Mouse (Mus musculus) cerebellum, adult 2 months (tissue): ENCODE data around the gene Tbc1d22a. TPM values are rescaled to one million over a fixed set of nuclear protein-coding genes. Genes with fewer than 3 reads are reported as not detected.
"Not testable (repeated sequence)": the region's sequence is repeated elsewhere in the genome, so short reads cannot be mapped to it uniquely, and the experiment has no call there.

Source experiments
- DNase-seq, 2 experiments: peaks; one replicate each; pipeline ENCODE4 v3.0.0; 2021
- H3K27ac ChIP-seq: fragments of 200-500 bp; 2 replicates; pipeline ENCODE4 v1.5.1; 2012; ENCODE audit warnings: low read length, control low read depth, inconsistent platforms; ENCODE audit not compliant: insufficient read depth
- H3K27me3 ChIP-seq: fragments of 200-500 bp; 2 replicates; pipeline ENCODE4 v1.6.1; 2012; ENCODE audit warnings: inconsistent platforms, mild to moderate bottlenecking, low read length, moderate library complexity; ENCODE audit not compliant: control insufficient read depth, insufficient read depth
- H3K4me1 ChIP-seq: fragments of 200-500 bp; 2 replicates; pipeline ENCODE4 v1.6.1; 2011; ENCODE audit warnings: low read length; ENCODE audit not compliant: control insufficient read depth, insufficient read depth
- H3K4me3 ChIP-seq: fragments of 200-500 bp; replicated peaks from 2 replicates; pipeline ENCODE3; 2011; ENCODE audit warnings: mild to moderate bottlenecking, low read depth, low read length, control low read depth; ENCODE audit not compliant: insufficient read depth
- CTCF ChIP-seq: fragments of 200-500 bp; IDR thresholded peaks from 2 replicates; pipeline ENCODE4 v1.5.1; 2011; ENCODE audit warnings: low read depth, mild to moderate bottlenecking, control low read depth, low read length, moderate library complexity, borderline replicate concordance; ENCODE audit not compliant: insufficient read depth
- POLR2A ChIP-seq: fragments of 200-500 bp; IDR thresholded peaks from 2 replicates; pipeline ENCODE4 v1.6.1; 2011; ENCODE audit warnings: low read length, control low read depth, borderline replicate concordance; ENCODE audit not compliant: insufficient read depth
- WGBS: fragments of 180-500 bp; shearing (Covaris S2); methylation state at CpG from one replicate; pipeline ENCODE4 v1.1.7; 2018; 5-methylcytosine and 5-hydroxymethylcytosine counted together
- polyA plus RNA-seq: library from polyadenylated mRNA; depleted of rRNA; stranded (reverse); fragments of >200 nt; gene quantifications from 2 replicates; pipeline ENCODE4 v1.2.3, GENCODE M21; 2012

The Tbc1d22a gene
- polyA plus RNA-seq, 1 experiment, result 23.3 TPM

GRCm38 (mm10) chr15:86201696-86202330 lies 12.4 kb upstream of the Tbc1d22a start:
- no peak overlapping the region for H3K27ac ChIP-seq
- 44% methylated on average over 9 of the region's 9 CpGs for WGBS

GRCm38 (mm10) chr15:86202640-86203039 lies 11.6 kb upstream of the Tbc1d22a start:
- Histone ChIP-seq H3K27ac (no peak overlapping the region), H3K4me3 (no peak overlapping the region), H3K4me1 (peaks cover 3% of the 10 kb centered on the region; the same call in 1 of the 2 replicates), H3K27me3 (no peaks in the 10 kb centered on the region)
- TF ChIP-seq POLR2A (no peak), CTCF (no peak)
- no peak for DNase-seq
- WGBS, result 70% methylated on average over 6 of the region's 6 CpGs

More at GRCm38 (mm10) chr15:86201696-86202330, 12.4 kb upstream of the Tbc1d22a start:
- DNase-seq, result peak in 1 of 2 experiments; percentile 20
- TF ChIP-seq CTCF, result no peak
- no peak for TF ChIP-seq POLR2A
- H3K4me1 ChIP-seq, result peaks cover 3% of the 10 kb centered on the region; the same call in 1 of the 2 replicates
- H3K4me3 ChIP-seq, result no peak overlapping the region
- H3K27me3 ChIP-seq, result no peaks in the 10 kb centered on the region

GRCm38 (mm10) chr15:86203292-86203793 lies 10.9 kb upstream of the Tbc1d22a start:
- no peak for DNase-seq
- WGBS, result 76% methylated on average over 7 of the region's 7 CpGs
- peaks cover 3% of the 10 kb centered on the region; the same call in 1 of the 2 replicates for H3K4me1 ChIP-seq
- H3K4me3 ChIP-seq, result no peak overlapping the region
- H3K27me3 ChIP-seq, result no peaks in the 10 kb centered on the region
- H3K27ac ChIP-seq, result no peak overlapping the region
- TF ChIP-seq CTCF, result no peak
- TF ChIP-seq POLR2A, result no peak

- peaks cover 3% of the 10 kb centered on the region; the same call in 1 of the 2 replicates for H3K4me1 ChIP-seq
- H3K4me3 ChIP-seq, result no peak overlapping the region
- TF ChIP-seq POLR2A, result no peak
- no peak for TF ChIP-seq CTCF
- no peaks in the 10 kb centered on the region for H3K27me3 ChIP-seq
- no peak overlapping the region for H3K27ac ChIP-seq
- DNase-seq, result no peak
- 91% methylated on average over 7 of the region's 7 CpGs for WGBS
Measured at GRCm38 (mm10) chr15:86203942-86204561, 10.2 kb upstream of the Tbc1d22a start.

GRCm38 (mm10) chr15:86205300-86205699 lies 9.0 kb upstream of the Tbc1d22a start:
- WGBS, result 70% methylated on average over 2 of the region's 2 CpGs
- Histone ChIP-seq H3K27ac (no peak overlapping the region), H3K27me3 (no peaks in the 10 kb centered on the region), H3K4me3 (no peak overlapping the region), H3K4me1 (peaks cover 3% of the 10 kb centered on the region; the same call in 1 of the 2 replicates)
- TF ChIP-seq POLR2A (no peak), CTCF (peak; percentile 64)
- DNase-seq, result peak in 1 of 2 experiments; percentile 65

- Histone ChIP-seq H3K4me3 (no peak overlapping the region), H3K27me3 (no peaks in the 10 kb centered on the region), H3K4me1 (peaks cover 7% of the 10 kb centered on the region; the same call in 1 of the 2 replicates), H3K27ac (no peak overlapping the region)
- WGBS, result 11% methylated on average over 4 of the region's 4 CpGs
- peak; percentile 36 to 52 for DNase-seq
- no peak for TF ChIP-seq CTCF
Measured at GRCm38 (mm10) chr15:86206385-86206784, 7.9 kb upstream of the Tbc1d22a start.

GRCm38 (mm10) chr15:86212193-86212592 lies 2.1 kb upstream of the Tbc1d22a start:
- H3K4me3 ChIP-seq, result peak overlapping the region; percentile 15
- DNase-seq, H3K27me3 ChIP-seq, H3K27ac ChIP-seq: not testable (repeated sequence)
- H3K4me1 ChIP-seq, result peaks cover 12% of the 10 kb centered on the region; the same call in 1 of the 2 replicates
- 83% methylated on average over 5 of the region's 5 CpGs for WGBS
